Mouse (Mus musculus): ENCODE data around the gene Atrip.

The Atrip gene

GRCm38 (mm10) chr9:109097291-109097690, 23.4 kb upstream of the Atrip start:
- no peak for DNase-seq

- DNase-seq = no peak
Measured at GRCm38 (mm10) chr9:109096856-109097255, 22.9 kb upstream of the Atrip start.

- no peak for DNase-seq
Measured at GRCm38 (mm10) chr9:109096251-109096661, 22.3 kb upstream of the Atrip start.

GRCm38 (mm10) chr9:109095137-109095982, 21.4 kb upstream of the Atrip start, which contains the start of gene Plxnb1:
TSS of gene Plxnb1 (plus strand) at chr9:109095389.
- peak; percentile 83 for DNase-seq

- DNase-seq = no peak
Measured at GRCm38 (mm10) chr9:109094553-109095136, 20.7 kb upstream of the Atrip start.

GRCm38 (mm10) chr9:109093786-109094552, 20.0 kb upstream of the Atrip start:
- no peak for DNase-seq

- no peak for DNase-seq
Measured at GRCm38 (mm10) chr9:109092799-109093198, 18.9 kb upstream of the Atrip start.

GRCm38 (mm10) chr9:109091802-109092201, 17.9 kb upstream of the Atrip start:
- no peak for DNase-seq

GRCm38 (mm10) chr9:109090446-109090845, 16.5 kb upstream of the Atrip start:
- DNase-seq = no peak

GRCm38 (mm10) chr9:109087987-109088386, 14.1 kb upstream of the Atrip start:
- DNase-seq = peak; percentile 33

- DNase-seq = peak; percentile 39
Measured at GRCm38 (mm10) chr9:109084922-109085321, 11.0 kb upstream of the Atrip start.

GRCm38 (mm10) chr9:109082124-109082800, 8.3 kb upstream of the Atrip start, which contains the start of the genes Ccdc51 and Tma7:
TSS of gene Ccdc51 (plus strand) at chr9:109082493.
TSS of gene Tma7 (minus strand) at chr9:109082587.
- DNase-seq = peak; percentile 81

GRCm38 (mm10) chr9:109081749-109082123, 7.8 kb upstream of the Atrip start:
- no peak for DNase-seq

GRCm38 (mm10) chr9:109080516-109080915, 6.6 kb upstream of the Atrip start:
- no peak for DNase-seq

- no peak for DNase-seq
Measured at GRCm38 (mm10) chr9:109068095-109068735, 5.7 kb downstream of the Atrip start.

- no peak for DNase-seq
Measured at GRCm38 (mm10) chr9:109060898-109061295, 13.0 kb downstream of the Atrip start.

- peak; percentile 23 for DNase-seq
Measured at GRCm38 (mm10) chr9:109060184-109060897, 13.6 kb downstream of the Atrip start.

- DNase-seq = peak; percentile 93
Measured at GRCm38 (mm10) chr9:109059136-109059903, 14.6 kb downstream of the Atrip start, which contains the start of gene Trex1. TSS of gene Trex1 (minus strand) at chr9:109059734.

- no peak for DNase-seq
Measured at GRCm38 (mm10) chr9:109058006-109058765, 15.7 kb downstream of the Atrip start.

- DNase-seq = no peak
Measured at GRCm38 (mm10) chr9:109057543-109057942, 16.4 kb downstream of the Atrip start.

Data from thymus, postnatal 4 days (tissue).